Mouse (Mus musculus) lung, adult 2 months (tissue): ENCODE data around the gene S100a10. TPM values are rescaled to one million over a fixed set of nuclear protein-coding genes. Genes with fewer than 3 reads are reported as not detected.

Experiments used
- DNase-seq: peaks from one replicate; pipeline ENCODE4 v3.0.0; 2022
- H3K4me1 ChIP-seq: fragments of 200-500 bp; 2 replicates; pipeline ENCODE4 v1.6.1; 2011; ENCODE audit warnings: low read length; ENCODE audit not compliant: control insufficient read depth, insufficient read depth
- H3K4me3 ChIP-seq: fragments of 200-500 bp; replicated peaks from 2 replicates; pipeline ENCODE3; 2011; ENCODE audit warnings: low read depth, mild to moderate bottlenecking, control low read depth, low read length; ENCODE audit errors: extremely low read depth
- CTCF ChIP-seq: fragments of 200-500 bp; IDR thresholded peaks from 2 replicates; pipeline ENCODE4 v1.5.1; 2011; ENCODE audit warnings: mild to moderate bottlenecking, low read length, control low read depth; ENCODE audit not compliant: insufficient read depth
- POLR2A ChIP-seq: fragments of 200-500 bp; IDR thresholded peaks from 2 replicates; pipeline ENCODE4 v1.6.1; 2011; ENCODE audit warnings: low read depth, mild to moderate bottlenecking, control low read depth, low read length, borderline replicate concordance; ENCODE audit errors: extremely low read depth
- WGBS: fragments of 180-500 bp; shearing (Covaris S2); methylation state at CpG from one replicate; pipeline ENCODE4 v1.1.7; 2018; 5-methylcytosine and 5-hydroxymethylcytosine counted together
- polyA plus RNA-seq: library from polyadenylated mRNA; depleted of rRNA; stranded (reverse); fragments of >200 nt; gene quantifications from 2 replicates; pipeline ENCODE4 v1.2.3, GENCODE M21; 2012

The S100a10 gene
- polyA plus RNA-seq, 1 experiment, result 79.5 TPM

- TF ChIP-seq CTCF, result no peak
- WGBS, result 0% methylated on average over 1 of the region's 1 CpGs
- no peak for DNase-seq
- Histone ChIP-seq H3K4me3 (no peak overlapping the region), H3K4me1 (peaks cover 25% of the 10 kb centered on the region)
Observed at GRCm38 (mm10) chr3:93556599-93556998, 1.7 kb downstream of the S100a10 start.

GRCm38 (mm10) chr3:93557471-93557870 is 2.6 kb downstream of the S100a10 start:
- Histone ChIP-seq H3K4me3 (no peak overlapping the region), H3K4me1 (peaks cover 23% of the 10 kb centered on the region)
- WGBS, result 41% methylated on average over 4 of the region's 4 CpGs
- no peak for DNase-seq
- no peak for TF ChIP-seq CTCF
- TF ChIP-seq POLR2A, result no peak

GRCm38 (mm10) chr3:93559961-93560360 is 5.1 kb downstream of the S100a10 start:
- no peak for DNase-seq
- Histone ChIP-seq H3K4me1 (peaks cover 14% of the 10 kb centered on the region), H3K4me3 (no peak overlapping the region)
- TF ChIP-seq POLR2A, result no peak
- TF ChIP-seq CTCF, result no peak
- 62% methylated on average over 6 of the region's 6 CpGs for WGBS

GRCm38 (mm10) chr3:93562372-93562771 is 7.5 kb downstream of the S100a10 start:
- no peak for DNase-seq
- Histone ChIP-seq H3K4me3 (no peak overlapping the region), H3K4me1 (peaks cover 10% of the 10 kb centered on the region)
- TF ChIP-seq CTCF (no peak), POLR2A (no peak)
- WGBS, result 68% methylated on average over 2 of the region's 2 CpGs

- DNase-seq, result no peak
- TF ChIP-seq CTCF, result no peak
- TF ChIP-seq POLR2A, result no peak
- WGBS, result 92% methylated on average over 4 of the region's 4 CpGs
- Histone ChIP-seq H3K4me1 (peaks cover 8% of the 10 kb centered on the region), H3K4me3 (no peak overlapping the region)
Observed at GRCm38 (mm10) chr3:93563216-93563615, 8.3 kb downstream of the S100a10 start.

GRCm38 (mm10) chr3:93566892-93567291 is 12.0 kb downstream of the S100a10 start:
- peaks cover 7% of the 10 kb centered on the region for H3K4me1 ChIP-seq
- TF ChIP-seq POLR2A (no peak), CTCF (no peak)
- DNase-seq, result no peak
- 91% methylated on average over 3 of the region's 3 CpGs for WGBS
- H3K4me3 ChIP-seq, result no peak overlapping the region

- 84% methylated on average over 6 of the region's 6 CpGs for WGBS
- no peak overlapping the region for H3K4me3 ChIP-seq
- no peak for TF ChIP-seq POLR2A
- no peak for TF ChIP-seq CTCF
- H3K4me1 ChIP-seq, result peaks cover 7% of the 10 kb centered on the region
- DNase-seq, result no peak
Observed at GRCm38 (mm10) chr3:93567721-93568120, 12.8 kb downstream of the S100a10 start.

- H3K4me3 ChIP-seq, result no peak overlapping the region
- 17% methylated on average over 7 of the region's 7 CpGs for WGBS
- TF ChIP-seq CTCF (no peak), POLR2A (no peak)
- DNase-seq, result no peak
- H3K4me1 ChIP-seq, result peaks cover 7% of the 10 kb centered on the region
Observed at GRCm38 (mm10) chr3:93568428-93569040, 13.7 kb downstream of the S100a10 start.

GRCm38 (mm10) chr3:93569046-93569445 is 14.2 kb downstream of the S100a10 start:
- no peak overlapping the region for H3K4me3 ChIP-seq
- peaks cover 7% of the 10 kb centered on the region for H3K4me1 ChIP-seq
- TF ChIP-seq POLR2A (no peak), CTCF (no peak)
- DNase-seq, result no peak
- WGBS, result 23% methylated on average over 2 of the region's 2 CpGs

- TF ChIP-seq POLR2A (no peak), CTCF (no peak)
- peaks cover 7% of the 10 kb centered on the region for H3K4me1 ChIP-seq
- 68% methylated on average over 5 of the region's 5 CpGs for WGBS
- no peak overlapping the region for H3K4me3 ChIP-seq
- no peak for DNase-seq
Observed at GRCm38 (mm10) chr3:93572058-93572791, 17.3 kb downstream of the S100a10 start.
